Mouse (Mus musculus): ENCODE data around the gene Sms. TPM values are rescaled to one million over a fixed set of nuclear protein-coding genes. Genes with fewer than 3 reads are reported as not detected.

The Sms gene
- polyA plus RNA-seq, 2 experiments, result 17.5 to 19.7 TPM

DNA sequence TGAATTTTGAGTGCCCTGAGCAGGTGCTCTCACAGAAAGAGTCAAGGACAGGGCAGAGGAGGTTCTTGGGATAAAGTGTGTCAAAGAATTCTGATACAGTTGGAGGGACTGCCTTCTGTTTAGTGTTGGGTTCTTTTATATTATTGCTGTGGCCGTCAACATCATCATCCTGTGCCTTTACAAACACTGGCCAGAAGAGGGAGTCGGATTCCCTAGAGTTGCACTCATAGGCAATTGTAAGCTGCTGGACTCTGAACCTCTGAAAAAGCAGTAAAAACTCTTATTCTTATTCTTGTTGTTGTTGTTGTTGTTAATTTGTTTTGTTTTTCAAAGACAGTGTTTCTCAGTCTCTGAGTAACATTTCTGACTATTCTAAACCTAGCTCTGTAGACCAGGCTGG lies 5.3 kb downstream of the Sms start:
- Histone ChIP-seq H3K36me3 (replicated peaks; ENCODE audit: control insufficient read depth, insufficient read depth, low read depth) (no peaks in the 10 kb centered on the region), H3K27me3 (ENCODE audit: control insufficient read depth, insufficient read depth, low read length) (no peaks in the 10 kb centered on the region), H3K9ac (replicated peaks) (no peak overlapping the region), H3K4me2 (ENCODE audit: low read depth) (no peak overlapping the region), H3K27ac (no peak overlapping the region), H3K9me3 (ENCODE audit: control insufficient read depth, low read length) (no peaks in the 10 kb centered on the region), H3K4me1 (replicated peaks; ENCODE audit: control insufficient read depth in 2 of 2, insufficient read depth in 2 of 2, low read length in 1 of 2) (peaks cover 0 to 6% of the 10 kb centered on the region in 2 experiments; a peak in 2 of 4 replicates), H3K4me3 (ENCODE audit: insufficient read depth in 1 of 2, low read depth in 2 of 2, low read length in 2 of 2) (no peak overlapping the region)
- DNase-seq (ENCODE audit: low read depth in 3 of 3, low spot score in 3 of 3), result no peak
- no peak for ATAC-seq (ENCODE audit: insufficient read depth)
- TF ChIP-seq CTCF (IDR thresholded peaks at IDR 0.05; ENCODE audit: low read depth) (peak; percentile 43), EP300 (IDR thresholded peaks at IDR 0.05; ENCODE audit: low read depth) (no peak)
- WGBS (ENCODE audit: insufficient replicate concordance), result 29% methylated on average over 2 of the region's 2 CpGs

DNA sequence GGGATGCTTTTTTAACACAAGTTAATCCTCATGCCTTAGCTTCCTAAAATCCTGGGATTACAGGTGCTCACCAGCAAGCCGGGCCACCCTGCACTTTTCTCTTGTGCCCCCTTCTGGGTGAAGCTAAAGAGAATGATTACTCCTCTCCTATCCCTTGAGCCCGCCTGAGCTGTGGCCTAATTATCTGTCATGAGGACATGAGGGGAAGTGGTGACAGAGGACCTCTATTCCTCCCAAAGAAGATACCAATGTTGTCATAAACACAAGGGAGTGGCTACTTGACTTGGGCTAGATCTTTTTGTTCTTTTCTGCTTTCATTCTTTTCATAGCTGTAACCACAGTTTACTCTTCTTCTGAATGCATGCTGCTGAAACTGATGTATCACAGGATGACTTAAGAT lies 9.2 kb downstream of the Sms start:
- Histone ChIP-seq H3K36me3 (replicated peaks; ENCODE audit: control insufficient read depth, insufficient read depth, low read depth) (no peaks in the 10 kb centered on the region), H3K4me2 (ENCODE audit: low read depth) (no peak overlapping the region), H3K27me3 (ENCODE audit: control insufficient read depth, insufficient read depth, low read length) (no peaks in the 10 kb centered on the region), H3K9ac (replicated peaks) (no peak overlapping the region), H3K4me3 (ENCODE audit: insufficient read depth in 1 of 2, low read depth in 2 of 2, low read length in 2 of 2) (no peak overlapping the region), H3K4me1 (replicated peaks; ENCODE audit: control insufficient read depth in 2 of 2, insufficient read depth in 2 of 2, low read length in 1 of 2) (no peaks in the 10 kb centered on the region), H3K27ac (no peak overlapping the region), H3K9me3 (ENCODE audit: control insufficient read depth, low read length) (no peaks in the 10 kb centered on the region)
- WGBS (ENCODE audit: insufficient replicate concordance), result 25% methylated on average over 2 of the region's 2 CpGs
- TF ChIP-seq CTCF (IDR thresholded peaks at IDR 0.05; ENCODE audit: low read depth), result no peak
- no peak for TF ChIP-seq EP300 (IDR thresholded peaks at IDR 0.05; ENCODE audit: low read depth)
- DNase-seq (ENCODE audit: low read depth in 3 of 3, low spot score in 3 of 3), result no peak
- ATAC-seq (ENCODE audit: insufficient read depth), result no peak

DNA sequence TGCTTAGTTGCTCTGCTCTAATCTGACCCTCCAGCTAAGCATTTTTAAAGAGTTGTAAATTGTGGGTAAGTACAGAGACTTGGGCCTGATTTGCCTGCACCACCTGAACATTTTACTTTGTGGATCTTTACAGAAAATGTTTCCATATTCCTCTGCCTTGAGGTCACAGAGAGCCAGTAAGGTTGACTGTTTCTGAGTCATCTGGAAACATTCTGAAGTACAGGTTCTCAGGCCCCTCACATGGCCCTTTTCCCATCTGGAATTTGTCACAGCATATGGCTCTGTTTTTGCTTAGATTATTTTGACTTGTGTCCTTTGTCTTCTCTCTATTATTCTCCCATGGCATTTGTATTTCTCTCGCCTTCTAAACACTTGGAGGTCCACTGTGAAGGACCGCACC lies 10.2 kb downstream of the Sms start:
- H3K9me3 ChIP-seq (ENCODE audit: control insufficient read depth, low read length), result no peaks in the 10 kb centered on the region

DNA sequence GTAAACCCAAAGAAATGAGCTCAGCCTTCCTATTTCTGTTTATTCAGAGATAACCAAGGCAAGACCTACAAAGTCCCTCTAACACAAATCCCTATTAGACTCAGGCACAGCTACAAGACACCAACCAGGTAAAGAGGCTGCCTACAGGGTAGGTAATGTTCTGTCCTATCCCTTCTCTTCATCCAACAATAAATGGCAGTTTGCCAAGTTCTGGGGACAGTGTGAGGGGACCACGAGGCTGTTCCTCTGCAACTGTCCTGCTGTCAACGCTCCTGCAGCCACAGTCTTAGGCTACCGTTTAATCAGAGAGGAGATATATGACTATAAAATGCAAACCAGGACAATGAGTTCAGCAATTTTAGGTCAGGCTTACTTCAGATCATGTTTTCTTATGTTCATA lies 14.8 kb downstream of the Sms start:
- no peak overlapping the region for H3K4me2 ChIP-seq (ENCODE audit: low read depth)
- no peaks in the 10 kb centered on the region for H3K27me3 ChIP-seq (ENCODE audit: control insufficient read depth, insufficient read depth, low read length)
- 59% methylated on average over 3 of the region's 3 CpGs for WGBS (ENCODE audit: insufficient replicate concordance)
- no peak for TF ChIP-seq EP300 (IDR thresholded peaks at IDR 0.05; ENCODE audit: low read depth)
- TF ChIP-seq CTCF (IDR thresholded peaks at IDR 0.05; ENCODE audit: low read depth), result no peak
- no peak overlapping the region for H3K9ac ChIP-seq (replicated peaks)
- no peak for DNase-seq (ENCODE audit: low read depth in 3 of 3, low spot score in 3 of 3)
- no peaks in the 10 kb centered on the region for H3K9me3 ChIP-seq (ENCODE audit: control insufficient read depth, low read length)
- H3K36me3 ChIP-seq (replicated peaks; ENCODE audit: control insufficient read depth, insufficient read depth, low read depth), result no peaks in the 10 kb centered on the region
- no peak for ATAC-seq (ENCODE audit: insufficient read depth)
- no peaks in the 10 kb centered on the region for H3K4me1 ChIP-seq (replicated peaks; ENCODE audit: control insufficient read depth in 2 of 2, insufficient read depth in 2 of 2, low read length in 1 of 2)
- H3K4me3 ChIP-seq (ENCODE audit: insufficient read depth in 1 of 2, low read depth in 2 of 2, low read length in 2 of 2), result no peak overlapping the region
- no peak overlapping the region for H3K27ac ChIP-seq

More for the DNA sequence above, 10.2 kb downstream of the Sms start:
- ATAC-seq (ENCODE audit: insufficient read depth) (no peak), DNase-seq (ENCODE audit: low read depth in 3 of 3, low spot score in 3 of 3) (no peak)
- no peak overlapping the region for H3K9ac ChIP-seq (replicated peaks)
- no peak overlapping the region for H3K4me2 ChIP-seq (ENCODE audit: low read depth)
- no peak overlapping the region for H3K4me3 ChIP-seq (ENCODE audit: insufficient read depth in 1 of 2, low read depth in 2 of 2, low read length in 2 of 2)
- no peaks in the 10 kb centered on the region for H3K27me3 ChIP-seq (ENCODE audit: control insufficient read depth, insufficient read depth, low read length)
- H3K4me1 ChIP-seq (replicated peaks; ENCODE audit: control insufficient read depth in 2 of 2, insufficient read depth in 2 of 2, low read length in 1 of 2), result no peaks in the 10 kb centered on the region
- TF ChIP-seq CTCF (IDR thresholded peaks at IDR 0.05; ENCODE audit: low read depth), result no peak
- H3K36me3 ChIP-seq (replicated peaks; ENCODE audit: control insufficient read depth, insufficient read depth, low read depth), result no peaks in the 10 kb centered on the region
- no peak overlapping the region for H3K27ac ChIP-seq
- 61% methylated on average over 2 of the region's 2 CpGs for WGBS (ENCODE audit: insufficient replicate concordance)

- no peak for ATAC-seq (ENCODE audit: insufficient read depth)
- no peak overlapping the region for H3K4me3 ChIP-seq (ENCODE audit: insufficient read depth in 1 of 2, low read depth in 2 of 2, low read length in 2 of 2)
Observed at GRCm38 (mm10) chrX:157476153-157476810, 15.8 kb downstream of the Sms start.

More at GRCm38 (mm10) chrX:157476153-157476810, 15.8 kb downstream of the Sms start:
- Histone ChIP-seq H3K27me3 (ENCODE audit: control insufficient read depth, insufficient read depth, low read length) (no peaks in the 10 kb centered on the region), H3K9me3 (ENCODE audit: control insufficient read depth, low read length) (no peaks in the 10 kb centered on the region), H3K9ac (replicated peaks) (no peak overlapping the region), H3K27ac (no peak overlapping the region), H3K36me3 (replicated peaks; ENCODE audit: control insufficient read depth, insufficient read depth, low read depth) (no peaks in the 10 kb centered on the region), H3K4me1 (replicated peaks; ENCODE audit: control insufficient read depth in 2 of 2, insufficient read depth in 2 of 2, low read length in 1 of 2) (no peaks in the 10 kb centered on the region), H3K4me2 (ENCODE audit: low read depth) (no peak overlapping the region)
- 44% methylated on average over 4 of the region's 4 CpGs for WGBS (ENCODE audit: insufficient replicate concordance)
- no peak for TF ChIP-seq EP300 (IDR thresholded peaks at IDR 0.05; ENCODE audit: low read depth)
- TF ChIP-seq CTCF (IDR thresholded peaks at IDR 0.05; ENCODE audit: low read depth), result no peak
- no peak for DNase-seq (ENCODE audit: low read depth in 3 of 3, low spot score in 3 of 3)

All from liver, embryonic 14.5 days (tissue).